Mouse (Mus musculus): Measurements from ENCODE around the gene Mmp7. TPM values are rescaled to one million over a fixed set of nuclear protein-coding genes. Genes with fewer than 3 reads are reported as not detected.

Gene Mmp7
- polyA plus RNA-seq, 1 experiment from 2014 or later, result not detected

DNA sequence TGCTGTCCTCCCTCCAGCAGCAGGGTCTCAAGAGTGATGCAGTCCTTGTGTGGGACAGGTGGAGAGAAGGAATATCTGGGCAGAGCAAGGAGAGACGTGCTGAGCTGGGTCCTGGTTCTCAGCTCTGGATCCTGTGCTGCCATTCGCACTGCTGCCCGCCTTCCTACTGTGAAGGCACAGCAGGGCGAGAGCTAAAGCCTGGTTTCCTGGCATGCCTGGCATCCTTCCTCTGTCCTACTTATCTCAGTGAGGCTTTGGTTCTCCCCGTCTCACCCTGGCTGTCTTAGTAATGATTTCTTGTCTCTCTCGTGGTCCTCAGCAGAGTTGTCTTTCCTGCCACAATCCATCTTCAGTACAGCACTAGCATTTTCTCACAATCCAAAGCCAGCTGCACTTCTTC lies 2.1 kb upstream of the Mmp7 start:
- Histone ChIP-seq H3K36me3 (replicated peaks) (no peaks in the 10 kb centered on the region), H3K4me1 (no peaks in the 10 kb centered on the region), H3K9me3 (no peaks in the 10 kb centered on the region), H3K4me3 (no peak overlapping the region), H3K27ac (no peak overlapping the region), H3K27me3 (ENCODE audit: poor library complexity, severe bottlenecking) (no peaks in the 10 kb centered on the region)
- no peak for DNase-seq (ENCODE audit: extremely low spot score, low spot score)
- WGBS, result 62% methylated on average over 6 of the region's 6 CpGs

DNA sequence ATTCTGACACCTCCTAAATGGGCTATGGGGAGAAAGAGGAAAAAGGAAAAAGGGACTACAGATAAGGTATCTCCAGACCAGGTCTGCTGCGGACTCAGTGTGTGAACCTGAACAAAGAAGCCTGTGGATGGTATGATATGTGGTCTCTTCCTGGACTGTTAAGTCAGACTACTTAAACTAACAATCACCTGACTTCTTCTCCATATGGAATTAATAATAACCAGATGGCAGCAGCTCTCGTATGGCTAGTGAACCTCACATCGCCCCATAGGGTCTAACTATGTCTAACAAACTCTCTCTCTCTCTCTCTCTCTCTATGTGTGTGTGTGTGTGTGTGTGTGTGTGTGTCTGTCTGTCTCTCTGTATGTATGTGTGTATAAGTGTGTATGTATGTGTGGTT lies 2.1 kb downstream of the Mmp7 start:
- WGBS, result 77% methylated on average over 3 of the region's 3 CpGs
- Histone ChIP-seq H3K9me3 (0 out of 2 replicates have a peak, but pooled peaks cover 2% of the 10 kb centered on the region), H3K36me3 (replicated peaks) (no peaks in the 10 kb centered on the region), H3K27ac (no peak overlapping the region), H3K4me1 (no peaks in the 10 kb centered on the region), H3K27me3 (ENCODE audit: poor library complexity, severe bottlenecking) (no peaks in the 10 kb centered on the region), H3K4me3 (no peak overlapping the region)
- DNase-seq (ENCODE audit: extremely low spot score, low spot score), result no peak

DNA sequence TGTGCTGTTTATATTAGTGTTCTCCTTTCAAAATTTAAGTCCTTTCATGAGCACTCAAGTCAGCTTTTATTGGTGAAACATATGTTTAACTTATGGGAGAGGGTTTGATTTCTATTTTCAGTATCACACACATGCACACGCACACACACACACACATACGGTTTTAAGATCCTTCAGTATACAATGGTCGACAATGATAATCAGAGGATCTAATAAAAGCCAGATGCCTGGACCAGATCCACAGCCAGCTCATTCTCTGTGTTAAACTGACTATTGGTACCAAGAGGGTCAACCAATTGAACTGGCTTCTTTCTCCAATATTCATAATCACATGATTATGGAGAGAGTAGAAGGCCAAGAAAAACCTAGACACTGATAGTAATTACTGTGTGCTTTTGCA lies 3.8 kb downstream of the Mmp7 start:
- Histone ChIP-seq H3K4me3 (no peak overlapping the region), H3K27me3 (ENCODE audit: poor library complexity, severe bottlenecking) (no peaks in the 10 kb centered on the region), H3K4me1 (no peaks in the 10 kb centered on the region), H3K9me3 (0 out of 2 replicates have a peak, but pooled peaks cover 2% of the 10 kb centered on the region), H3K27ac (no peak overlapping the region), H3K36me3 (replicated peaks) (no peaks in the 10 kb centered on the region)
- WGBS, result 79% methylated on average over 3 of the region's 3 CpGs
- no peak for DNase-seq (ENCODE audit: extremely low spot score, low spot score)

DNA sequence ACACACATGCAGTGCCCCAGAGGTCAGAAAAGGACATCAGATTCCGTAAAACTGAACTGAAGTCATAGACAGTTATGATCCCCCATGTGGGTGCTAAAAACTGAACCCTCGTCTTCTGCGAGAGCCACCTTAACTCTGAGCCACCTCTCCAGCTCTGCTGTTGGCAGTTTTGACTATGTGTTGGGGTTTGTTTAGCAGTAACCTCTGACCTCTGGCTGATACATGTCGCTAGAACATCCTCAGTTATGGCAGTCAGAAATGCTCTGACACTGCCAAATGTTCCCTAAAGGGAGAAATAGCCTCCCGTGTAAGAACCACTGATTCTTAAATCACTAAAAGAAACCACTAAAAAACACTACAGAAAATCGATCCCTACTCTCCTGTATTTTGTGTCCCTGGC lies 16.8 kb downstream of the Mmp7 start:
- no peak for DNase-seq (ENCODE audit: extremely low spot score, low spot score)
- H3K4me1 ChIP-seq, result no peaks in the 10 kb centered on the region
- H3K36me3 ChIP-seq (replicated peaks), result no peaks in the 10 kb centered on the region
- no peak overlapping the region for H3K4me3 ChIP-seq
- no peaks in the 10 kb centered on the region for H3K9me3 ChIP-seq
- H3K27ac ChIP-seq, result no peak overlapping the region
- 87% methylated on average over 6 of the region's 6 CpGs for WGBS
- no peaks in the 10 kb centered on the region for H3K27me3 ChIP-seq (ENCODE audit: poor library complexity, severe bottlenecking)

DNA sequence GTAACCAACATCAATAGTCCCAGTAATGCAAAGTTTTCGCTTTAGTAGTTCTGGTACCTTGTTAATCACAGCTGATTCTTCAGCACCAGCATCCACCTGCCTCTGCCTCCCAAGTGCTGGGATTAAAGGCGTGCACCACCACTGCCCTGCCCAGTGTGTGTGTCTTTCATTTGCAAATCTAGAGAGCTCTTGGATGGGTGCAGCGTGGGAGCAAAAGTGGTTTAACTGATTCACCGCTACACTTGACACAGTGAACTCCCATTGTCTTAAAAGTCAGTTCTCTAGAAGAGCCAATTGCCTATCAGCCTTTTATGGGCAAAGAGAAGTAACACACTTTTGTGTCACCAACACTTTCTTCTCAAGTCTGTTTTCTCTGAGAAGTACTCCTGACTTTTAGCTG lies 19.3 kb downstream of the Mmp7 start:
- 82% methylated on average over 4 of the region's 4 CpGs for WGBS
- no peak for DNase-seq (ENCODE audit: extremely low spot score, low spot score)
- no peaks in the 10 kb centered on the region for H3K27me3 ChIP-seq (ENCODE audit: poor library complexity, severe bottlenecking)
- H3K36me3 ChIP-seq (replicated peaks), result no peaks in the 10 kb centered on the region
- H3K9me3 ChIP-seq, result no peaks in the 10 kb centered on the region
- no peaks in the 10 kb centered on the region for H3K4me1 ChIP-seq
- no peak overlapping the region for H3K27ac ChIP-seq
- H3K4me3 ChIP-seq, result no peak overlapping the region

DNA sequence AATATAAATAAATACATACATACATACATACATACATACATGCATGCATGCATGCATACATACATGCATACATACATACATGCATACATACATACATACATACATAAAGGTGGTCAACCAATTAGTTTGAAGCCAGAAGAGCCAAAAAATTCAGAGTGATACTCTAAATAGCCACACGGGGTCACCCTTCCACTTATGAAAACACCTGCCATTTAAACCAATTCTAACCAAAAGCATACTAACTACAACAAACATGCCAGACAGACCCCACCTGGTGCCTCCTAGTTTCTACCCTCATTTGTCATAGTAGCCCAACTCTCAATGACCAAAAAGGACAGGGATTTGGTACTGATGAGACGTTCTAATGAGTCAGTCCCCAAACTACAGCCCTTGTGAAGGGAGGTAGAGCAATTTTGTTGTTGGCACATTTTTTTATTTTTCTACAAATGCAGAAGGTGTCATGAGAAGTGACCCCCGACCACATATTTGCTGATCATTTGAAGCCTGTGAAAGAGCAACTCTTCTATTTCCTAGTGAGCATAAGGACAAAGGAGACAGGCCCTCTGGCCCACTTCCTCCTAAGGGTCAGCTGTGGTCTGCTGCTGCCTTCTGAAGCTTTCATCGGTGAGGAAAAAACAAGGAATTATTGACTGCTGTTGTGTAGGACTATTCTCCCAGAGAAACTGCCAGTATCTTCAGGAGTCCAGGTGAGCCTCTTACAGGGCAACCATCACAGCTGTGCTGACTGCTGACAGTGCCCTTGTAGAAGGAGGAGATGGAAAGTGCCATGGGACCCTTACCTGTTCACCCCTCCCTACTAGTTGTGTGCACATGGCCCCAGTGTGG lies 22.4 kb downstream of the Mmp7 start:
- H3K27me3 ChIP-seq (ENCODE audit: poor library complexity, severe bottlenecking), result no peaks in the 10 kb centered on the region
- H3K4me1 ChIP-seq, result no peaks in the 10 kb centered on the region
- no peak for DNase-seq (ENCODE audit: extremely low spot score, low spot score)
- no peaks in the 10 kb centered on the region for H3K36me3 ChIP-seq (replicated peaks)
- no peaks in the 10 kb centered on the region for H3K9me3 ChIP-seq
- H3K4me3 ChIP-seq, result no peak overlapping the region
- no peak overlapping the region for H3K27ac ChIP-seq
- 46% methylated on average over 4 of the region's 4 CpGs for WGBS

DNA sequence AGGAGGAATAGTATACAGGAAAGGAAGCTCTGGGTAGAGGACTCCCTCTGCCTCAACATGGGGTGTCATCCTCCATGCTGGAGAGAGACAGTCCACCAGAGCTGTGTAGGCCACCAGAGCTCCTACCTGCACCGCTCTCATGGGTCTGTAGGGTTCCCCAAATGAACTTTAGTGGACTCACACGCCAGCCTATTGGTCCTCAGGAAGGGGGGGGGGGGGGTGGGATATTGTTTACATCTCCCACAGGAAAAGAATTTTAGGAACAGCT lies 23.0 kb downstream of the Mmp7 start:
- no peaks in the 10 kb centered on the region for H3K27me3 ChIP-seq (ENCODE audit: poor library complexity, severe bottlenecking)
- no peaks in the 10 kb centered on the region for H3K4me1 ChIP-seq
- WGBS, result 75% methylated on average over 2 of the region's 2 CpGs
- no peaks in the 10 kb centered on the region for H3K36me3 ChIP-seq (replicated peaks)
- H3K9me3 ChIP-seq, result no peaks in the 10 kb centered on the region
- no peak overlapping the region for H3K4me3 ChIP-seq
- no peak overlapping the region for H3K27ac ChIP-seq
- DNase-seq (ENCODE audit: extremely low spot score, low spot score), result no peak

DNA sequence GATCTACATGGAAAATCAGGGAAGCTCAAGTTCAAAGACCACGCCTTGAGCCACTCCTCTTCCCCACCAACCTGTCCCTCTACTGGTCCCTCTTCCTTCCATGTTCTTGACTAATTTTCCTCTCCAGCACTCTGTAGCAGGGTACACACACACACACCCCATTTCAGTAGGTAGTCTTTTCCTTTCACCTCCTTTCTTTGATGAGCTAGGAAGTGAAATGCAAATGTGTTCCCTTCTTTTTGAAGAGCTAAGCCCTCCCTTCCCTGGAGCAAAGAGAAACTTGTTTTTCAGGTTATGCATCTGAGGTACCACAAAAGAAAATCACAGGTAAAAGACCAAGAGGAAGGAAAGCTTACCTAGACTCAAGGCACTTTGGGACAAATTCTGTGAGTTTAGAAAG lies 29.7 kb downstream of the Mmp7 start:
- 96% methylated on average over 1 of the region's 1 CpGs for WGBS
- Histone ChIP-seq H3K36me3 (replicated peaks) (no peaks in the 10 kb centered on the region), H3K4me3 (no peak overlapping the region), H3K27ac (no peak overlapping the region), H3K27me3 (ENCODE audit: poor library complexity, severe bottlenecking) (no peaks in the 10 kb centered on the region), H3K4me1 (no peaks in the 10 kb centered on the region), H3K9me3 (no peaks in the 10 kb centered on the region)
- no peak for DNase-seq (ENCODE audit: extremely low spot score, low spot score)

DNA sequence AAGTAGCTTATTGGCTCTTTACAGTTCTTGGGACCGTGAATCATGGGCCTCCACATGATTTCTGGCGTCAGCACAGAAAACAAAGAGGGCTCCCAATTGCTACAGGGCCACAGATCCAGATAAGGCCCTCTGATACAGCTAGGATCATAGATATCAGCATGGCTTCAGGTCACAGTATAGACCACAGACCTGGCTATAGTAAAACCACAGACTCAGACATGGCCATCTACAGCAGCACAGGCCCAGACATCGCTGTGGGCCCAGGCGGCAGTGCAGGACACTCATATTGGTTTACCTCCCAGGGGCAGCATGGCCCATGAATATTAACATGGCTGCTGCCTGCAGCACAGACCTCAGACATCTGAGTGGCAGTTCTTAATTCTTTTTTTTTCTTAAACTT lies 37.1 kb downstream of the Mmp7 start:
- no peak overlapping the region for H3K4me3 ChIP-seq
- no peaks in the 10 kb centered on the region for H3K36me3 ChIP-seq (replicated peaks)
- no peaks in the 10 kb centered on the region for H3K4me1 ChIP-seq
- no peak overlapping the region for H3K27ac ChIP-seq
- H3K9me3 ChIP-seq, result no peaks in the 10 kb centered on the region
- WGBS, result 88% methylated on average over 4 of the region's 4 CpGs
- H3K27me3 ChIP-seq (ENCODE audit: poor library complexity, severe bottlenecking), result no peaks in the 10 kb centered on the region
- DNase-seq (ENCODE audit: extremely low spot score, low spot score), result no peak

DNA sequence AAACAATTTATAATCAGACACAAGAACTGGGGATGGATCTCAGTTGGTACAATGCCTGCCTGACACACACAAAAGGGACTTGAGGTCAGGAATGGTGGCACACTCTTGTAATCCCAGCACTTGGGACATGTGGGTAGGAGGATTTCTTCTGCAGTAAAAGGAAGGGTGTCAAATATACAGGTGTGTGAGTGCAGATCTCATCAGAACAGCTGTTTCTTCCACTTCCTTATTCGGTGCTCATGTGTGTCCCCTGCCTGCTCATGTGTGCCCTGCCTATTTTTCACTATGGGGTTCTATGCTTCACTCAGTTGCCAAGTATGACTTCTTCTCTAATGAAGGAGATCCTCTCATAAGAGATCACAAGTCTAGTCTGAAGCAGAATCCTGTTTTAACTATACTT lies 50.8 kb downstream of the Mmp7 start:
- Histone ChIP-seq H3K4me3 (no peak overlapping the region), H3K27me3 (ENCODE audit: poor library complexity, severe bottlenecking) (no peaks in the 10 kb centered on the region), H3K4me1 (no peaks in the 10 kb centered on the region), H3K27ac (no peak overlapping the region), H3K36me3 (replicated peaks) (no peaks in the 10 kb centered on the region), H3K9me3 (no peaks in the 10 kb centered on the region)
- WGBS, result 86% methylated on average over 1 of the region's 1 CpGs
- DNase-seq (ENCODE audit: extremely low spot score, low spot score), result no peak

DNA sequence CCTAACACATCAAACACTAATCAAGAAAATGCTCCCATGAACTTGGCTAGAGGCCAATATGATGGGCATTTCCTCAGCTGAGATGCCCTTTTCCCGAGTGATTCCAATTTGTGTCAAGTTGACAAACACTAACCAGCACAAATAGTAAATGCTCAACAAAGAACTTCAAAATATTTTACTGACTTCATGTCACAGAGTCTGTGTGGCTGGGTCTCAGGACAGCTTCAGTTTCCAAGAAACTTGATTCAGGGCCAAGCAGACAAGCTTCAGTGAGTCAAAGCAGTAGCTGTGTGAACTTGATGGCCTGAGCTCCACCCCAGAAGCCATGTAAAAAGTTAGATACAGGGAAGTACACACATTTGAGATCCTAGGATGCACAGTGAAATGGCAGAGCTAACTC lies 52.3 kb downstream of the Mmp7 start:
- no peaks in the 10 kb centered on the region for H3K36me3 ChIP-seq (replicated peaks)
- H3K4me1 ChIP-seq, result no peaks in the 10 kb centered on the region
- DNase-seq (ENCODE audit: extremely low spot score, low spot score), result no peak
- H3K27ac ChIP-seq, result no peak overlapping the region
- whole genome bisulfite sequencing, result 90% methylated on average over 1 of the region's 1 CpGs
- no peaks in the 10 kb centered on the region for H3K9me3 ChIP-seq
- no peak overlapping the region for H3K4me3 ChIP-seq
- no peaks in the 10 kb centered on the region for H3K27me3 ChIP-seq (ENCODE audit: poor library complexity, severe bottlenecking)

DNA sequence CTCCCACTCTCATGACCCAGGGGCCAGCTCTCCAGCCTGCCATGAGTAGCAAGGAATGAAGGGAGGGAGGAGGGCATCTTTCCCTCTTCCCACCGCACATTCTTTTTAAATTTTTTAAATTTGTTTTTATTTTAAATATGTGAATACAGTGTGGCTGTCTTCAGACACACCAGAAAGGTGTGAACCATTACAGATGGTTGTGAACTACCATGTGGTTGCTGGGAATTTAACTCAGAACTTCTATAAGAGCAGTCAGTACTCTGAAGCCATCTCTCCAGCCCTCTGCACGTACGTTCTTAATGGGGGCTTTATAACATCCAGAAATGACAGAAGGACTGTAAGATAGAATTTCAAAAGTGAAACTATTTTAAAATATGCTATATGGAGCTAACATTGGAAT lies 57.0 kb downstream of the Mmp7 start:
- no peaks in the 10 kb centered on the region for H3K4me1 ChIP-seq
- no peak for DNase-seq (ENCODE audit: extremely low spot score, low spot score)
- no peaks in the 10 kb centered on the region for H3K9me3 ChIP-seq
- no peak overlapping the region for H3K27ac ChIP-seq
- H3K4me3 ChIP-seq, result no peak overlapping the region
- WGBS, result 90% methylated on average over 3 of the region's 3 CpGs
- H3K36me3 ChIP-seq (replicated peaks), result no peaks in the 10 kb centered on the region
- no peaks in the 10 kb centered on the region for H3K27me3 ChIP-seq (ENCODE audit: poor library complexity, severe bottlenecking)

All from forebrain, embryonic 10.5 days (tissue).